Mouse (Mus musculus) liver, adult 2 months (tissue): ENCODE results near the gene Rnf145. TPM values are rescaled to one million over a fixed set of nuclear protein-coding genes. Genes with fewer than 3 reads are reported as not detected.
A peak's percentile ranks its signal among the peaks of the same experiment; 100 is the strongest.

Experiments
- DNase-seq: peaks from one replicate; pipeline ENCODE4 v3.0.0-alpha.2; 2011; ENCODE audit warnings: low read depth, low spot score; ENCODE audit errors: extremely low read depth
- H3K27ac ChIP-seq: fragments of 200-500 bp; replicated peaks from 2 replicates; pipeline ENCODE4 v1.5.1; 2012; ENCODE audit warnings: low read depth, mild to moderate bottlenecking, control low read depth, inconsistent platforms, low read length; ENCODE audit not compliant: insufficient read depth
- H3K27me3 ChIP-seq: fragments of 200-500 bp; 2 replicates; pipeline ENCODE4 v1.6.1; 2012; ENCODE audit warnings: mild to moderate bottlenecking, moderate library complexity, low read length, inconsistent platforms; ENCODE audit not compliant: control insufficient read depth, insufficient read depth
- H3K36me3 ChIP-seq: fragments of 200-500 bp; 2 replicates; pipeline ENCODE4 v1.6.1; 2012; ENCODE audit warnings: low read length, inconsistent platforms; ENCODE audit not compliant: control insufficient read depth, insufficient read depth
- H3K4me1 ChIP-seq: fragments of 200-500 bp; 2 replicates; pipeline ENCODE4 v1.6.1; 2011; ENCODE audit warnings: low read length; ENCODE audit not compliant: control insufficient read depth, insufficient read depth
- H3K4me3 ChIP-seq: fragments of 200-500 bp; 2 replicates; pipeline ENCODE4 v1.5.1; 2011; ENCODE audit warnings: low read depth, mild to moderate bottlenecking, control low read depth, low read length, moderate library complexity; ENCODE audit not compliant: insufficient read depth
- H3K79me2 ChIP-seq: fragments of 200-500 bp; 2 replicates; pipeline ENCODE4 v1.6.1; 2012; ENCODE audit warnings: inconsistent platforms, mild to moderate bottlenecking, low read length, moderate library complexity; ENCODE audit not compliant: control insufficient read depth, insufficient read depth
- H3K9ac ChIP-seq: fragments of 200-500 bp; 2 replicates; pipeline ENCODE4 v1.6.1; 2012; ENCODE audit warnings: low read depth, mild to moderate bottlenecking, control low read depth, inconsistent platforms, low read length
- CTCF ChIP-seq: fragments of 200-500 bp; IDR thresholded peaks from 2 replicates; pipeline ENCODE4 v1.5.1; 2011; ENCODE audit warnings: low read depth, low read length, control low read depth
- POLR2A ChIP-seq: fragments of 200-500 bp; IDR thresholded peaks from 2 replicates; pipeline ENCODE4 v1.6.1; 2011; ENCODE audit warnings: low read length, control low read depth; ENCODE audit not compliant: insufficient read depth; ENCODE audit errors: extremely low read depth
- WGBS: fragments of 180-500 bp; shearing (Covaris S2); methylation state at CpG from one replicate; pipeline ENCODE4 v1.1.7; 2018; 5-methylcytosine and 5-hydroxymethylcytosine counted together
- polyA plus RNA-seq: library from polyadenylated mRNA; depleted of rRNA; stranded (reverse); fragments of >200 nt; gene quantifications from 2 replicates; pipeline ENCODE4 v1.2.3, GENCODE M21; 2012
- total RNA-seq: library from RNA; depleted of rRNA; stranded (reverse); fragments of >200 nt; gene quantifications from 2 replicates; pipeline ENCODE4 v1.2.3, GENCODE M21; 2014

The Rnf145 gene
- total and polyA plus RNA-seq, 2 experiments, result 17.0 to 18.0 TPM

DNA sequence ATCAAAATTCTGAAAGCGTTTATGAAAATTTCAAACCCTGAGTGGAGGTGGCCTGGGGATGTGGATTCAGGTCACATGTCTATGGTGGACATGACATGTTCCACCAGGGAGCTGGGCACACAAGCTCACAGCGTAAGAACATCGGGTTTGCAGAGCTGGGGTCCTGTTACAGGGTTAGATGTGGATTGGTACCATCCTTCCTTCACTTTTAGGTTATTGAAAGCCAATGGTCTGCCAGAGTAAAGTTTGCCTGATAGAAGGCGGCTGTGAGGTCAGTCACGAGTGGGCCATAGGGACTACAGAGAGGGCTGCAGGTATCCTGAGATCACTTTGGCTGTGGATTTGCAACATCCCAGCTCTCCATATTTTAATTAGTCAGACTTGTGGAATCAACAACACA lies 54.0 kb downstream of the Rnf145 start:
- Histone ChIP-seq H3K27ac (no peak overlapping the region), H3K36me3 (no peaks in the 10 kb centered on the region), H3K4me3 (no peak overlapping the region), H3K9ac (no peak overlapping the region), H3K4me1 (peaks cover 2% of the 10 kb centered on the region; the same call in 1 of the 2 replicates), H3K27me3 (no peaks in the 10 kb centered on the region), H3K79me2 (no peaks in the 10 kb centered on the region)
- DNase-seq, result no peak
- TF ChIP-seq CTCF, result no peak
- no peak for TF ChIP-seq POLR2A
- WGBS, result 94% methylated on average over 5 of the region's 5 CpGs

DNA sequence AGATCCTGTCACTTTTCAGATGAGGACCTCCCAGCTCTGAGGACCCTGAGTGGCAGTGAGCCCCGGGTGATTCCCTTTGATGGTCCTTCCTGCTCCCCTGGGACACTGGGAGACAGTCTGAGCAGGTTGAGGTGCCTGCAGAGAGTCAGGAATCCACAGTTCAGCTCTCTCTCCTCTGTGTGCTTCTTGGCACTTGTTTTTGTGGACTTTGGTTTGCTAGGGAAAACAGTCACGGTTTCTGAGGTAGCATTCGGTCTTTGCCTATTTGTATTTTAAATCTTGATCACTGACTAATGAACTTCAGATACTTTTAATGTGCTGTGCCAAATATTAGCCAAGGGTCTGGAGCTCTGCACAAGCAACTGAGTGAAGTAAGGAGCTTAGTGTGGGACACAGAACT lies 54.6 kb downstream of the Rnf145 start:
- H3K36me3 ChIP-seq, result no peaks in the 10 kb centered on the region
- H3K4me1 ChIP-seq, result peaks cover 2% of the 10 kb centered on the region; the same call in 1 of the 2 replicates
- H3K79me2 ChIP-seq, result no peaks in the 10 kb centered on the region
- no peaks in the 10 kb centered on the region for H3K27me3 ChIP-seq
- 30% methylated on average over 3 of the region's 3 CpGs for WGBS
- no peak overlapping the region for H3K4me3 ChIP-seq
- TF ChIP-seq POLR2A (no peak), CTCF (no peak)
- DNase-seq, result peak; percentile 60
- no peak overlapping the region for H3K9ac ChIP-seq
- H3K27ac ChIP-seq, result no peak overlapping the region

DNA sequence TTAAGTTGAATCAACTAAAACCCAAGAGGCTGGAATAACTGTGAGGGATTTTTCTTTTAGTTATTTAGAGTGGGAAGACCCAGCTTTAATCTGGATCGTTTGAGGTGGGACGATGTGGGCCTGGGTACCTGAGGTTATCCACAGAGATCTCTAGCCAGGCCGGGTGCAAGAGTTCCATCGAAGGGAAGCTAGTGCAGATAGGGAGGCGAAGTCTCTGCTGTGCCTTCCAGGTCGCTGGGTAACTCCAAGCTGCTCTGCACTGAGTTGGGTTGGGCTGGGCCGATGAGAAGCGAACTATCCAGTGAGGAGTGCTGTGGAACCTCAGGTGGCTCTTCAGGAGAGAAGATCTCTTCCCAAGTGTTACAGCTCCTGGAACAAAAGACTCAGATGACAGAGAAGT lies 55.6 kb downstream of the Rnf145 start:
- TF ChIP-seq CTCF (no peak), POLR2A (no peak)
- no peaks in the 10 kb centered on the region for H3K36me3 ChIP-seq
- WGBS, result 91% methylated on average over 8 of the region's 8 CpGs
- peaks cover 2% of the 10 kb centered on the region; the same call in 1 of the 2 replicates for H3K4me1 ChIP-seq
- DNase-seq, result no peak
- H3K4me3 ChIP-seq, result no peak overlapping the region
- no peak overlapping the region for H3K9ac ChIP-seq
- no peaks in the 10 kb centered on the region for H3K79me2 ChIP-seq
- H3K27ac ChIP-seq, result no peak overlapping the region
- no peaks in the 10 kb centered on the region for H3K27me3 ChIP-seq

DNA sequence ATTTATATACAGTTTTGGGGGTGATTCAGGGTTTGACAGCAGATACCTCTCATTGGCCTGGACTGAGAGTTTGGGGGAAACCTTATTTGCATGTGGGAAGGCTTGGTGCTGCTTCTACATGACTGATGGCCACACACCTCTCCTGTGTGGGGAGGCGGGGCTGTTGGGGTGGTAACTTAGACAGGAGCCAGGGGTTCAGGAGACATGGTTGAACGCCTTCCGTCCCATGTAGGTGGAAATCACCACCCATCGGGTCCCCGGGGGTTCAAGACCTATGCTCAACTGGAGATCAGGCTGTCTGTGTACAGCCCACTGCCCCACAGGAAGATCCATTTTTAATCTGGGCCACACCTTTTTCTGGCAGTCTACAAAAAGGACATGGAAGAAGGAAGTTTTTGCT lies 56.1 kb downstream of the Rnf145 start:
- 96% methylated on average over 5 of the region's 5 CpGs for WGBS
- no peak overlapping the region for H3K27ac ChIP-seq
- H3K27me3 ChIP-seq, result no peaks in the 10 kb centered on the region
- H3K36me3 ChIP-seq, result no peaks in the 10 kb centered on the region
- DNase-seq, result peak; percentile 1
- H3K9ac ChIP-seq, result no peak overlapping the region
- H3K4me3 ChIP-seq, result no peak overlapping the region
- TF ChIP-seq CTCF (no peak), POLR2A (no peak)
- H3K79me2 ChIP-seq, result no peaks in the 10 kb centered on the region
- H3K4me1 ChIP-seq, result peaks cover 2% of the 10 kb centered on the region; the same call in 1 of the 2 replicates

DNA sequence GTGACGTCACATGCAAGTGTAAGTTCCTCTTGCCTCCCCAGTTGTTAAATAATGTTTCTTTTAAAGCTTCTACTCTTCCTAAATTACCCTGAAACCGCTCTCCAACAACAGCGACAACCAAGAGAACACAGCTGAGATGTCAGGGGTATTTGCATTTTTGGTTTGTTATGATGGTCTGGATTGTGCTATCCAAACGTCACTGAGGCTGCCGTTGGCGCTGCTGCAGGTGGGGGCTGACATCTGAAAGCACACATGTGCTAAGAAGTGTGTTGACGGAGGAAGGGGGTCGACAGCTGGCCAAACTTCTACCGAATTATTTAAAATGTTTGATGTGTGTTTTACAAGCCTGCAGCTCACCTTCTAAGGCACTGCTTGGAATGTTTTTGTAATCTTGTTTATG lies 59.1 kb downstream of the Rnf145 start:
- Histone ChIP-seq H3K36me3 (no peaks in the 10 kb centered on the region), H3K27me3 (no peaks in the 10 kb centered on the region), H3K9ac (no peak overlapping the region), H3K4me3 (no peak overlapping the region), H3K27ac (no peak overlapping the region), H3K79me2 (no peaks in the 10 kb centered on the region), H3K4me1 (peaks cover 2% of the 10 kb centered on the region; the same call in 1 of the 2 replicates)
- 76% methylated on average over 9 of the region's 9 CpGs for WGBS
- no peak for TF ChIP-seq CTCF
- TF ChIP-seq POLR2A, result no peak
- DNase-seq, result no peak

DNA sequence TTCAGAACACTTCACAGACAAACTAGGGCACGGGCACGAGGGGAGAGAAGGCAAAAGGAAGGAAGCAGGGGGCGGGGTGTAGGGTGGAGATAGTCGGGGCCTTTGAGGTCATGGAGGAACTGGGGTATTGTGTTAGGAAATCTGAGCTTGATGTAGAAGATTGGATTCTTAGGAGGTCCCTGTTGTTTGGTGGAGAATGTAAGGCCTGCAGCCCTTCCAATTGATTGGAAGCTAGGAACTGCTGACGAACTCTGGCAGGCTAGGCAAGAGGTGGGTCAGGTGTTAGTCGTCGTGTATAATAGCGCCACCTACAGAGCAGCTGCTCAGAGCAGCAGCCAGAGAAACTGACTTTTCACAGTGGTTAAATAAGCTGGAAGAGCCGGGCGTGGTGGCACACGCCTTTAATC lies 62.5 kb downstream of the Rnf145 start:
- peak; percentile 57 for DNase-seq
- Histone ChIP-seq H3K79me2 (no peaks in the 10 kb centered on the region), H3K4me1 (no peaks in the 10 kb centered on the region), H3K36me3 (no peaks in the 10 kb centered on the region), H3K27me3 (no peaks in the 10 kb centered on the region), H3K27ac (no peak overlapping the region), H3K9ac (no peak overlapping the region), H3K4me3 (no peak overlapping the region)
- no peak for TF ChIP-seq POLR2A
- peak; percentile 77 for TF ChIP-seq CTCF
- WGBS, result 25% methylated on average over 11 of the region's 11 CpGs
